Mouse (Mus musculus) G1E (cell line): Measurements from ENCODE around the gene Fdx1l. TPM values are rescaled to one million over a fixed set of nuclear protein-coding genes. Genes with fewer than 3 reads are reported as not detected.

Experiments used
- ATAC-seq: 2 replicates; pipeline ENCODE4 v1.8.0; 2016; ENCODE audit warnings: mild to moderate bottlenecking; ENCODE audit not compliant: insufficient number of reproducible peaks, poor library complexity, low FRiP score, severe bottlenecking; ENCODE audit errors: extremely low read depth
- DNase-seq: peaks from one replicate; pipeline ENCODE4 v3.0.0; 2012; ENCODE audit warnings: low spot score
- H3K27me3 ChIP-seq: 2 replicates; pipeline ENCODE4 v1.6.1; 2012; ENCODE audit warnings: mild to moderate bottlenecking, low read length, inconsistent platforms; ENCODE audit not compliant: insufficient read depth
- H3K36me3 ChIP-seq: replicated peaks from 2 replicates; pipeline ENCODE3; 2012; ENCODE audit warnings: mild to moderate bottlenecking, inconsistent platforms
- H3K4me1 ChIP-seq: 2 replicates; pipeline ENCODE4 v1.6.1; 2012; ENCODE audit warnings: low read depth, low read length, inconsistent platforms, mixed read lengths; ENCODE audit not compliant: insufficient read depth
- H3K4me3 ChIP-seq: 2 replicates; pipeline ENCODE4 v1.5.1; 2012; ENCODE audit warnings: low read depth, mild to moderate bottlenecking, inconsistent platforms, low read length, moderate library complexity, mixed read lengths
- H3K9me3 ChIP-seq: replicated peaks from 2 replicates; pipeline ENCODE4 v1.6.1; 2012; ENCODE audit warnings: inconsistent platforms
- CTCF ChIP-seq: IDR thresholded peaks from 2 replicates; pipeline ENCODE4 v1.5.1; 2012; ENCODE audit warnings: low read depth, low read length, inconsistent platforms, mixed read lengths
- GATA1 ChIP-seq: IDR thresholded peaks from 2 replicates; pipeline ENCODE4 v1.6.1; 2012; ENCODE audit warnings: borderline replicate concordance, low read length, inconsistent platforms, mixed read lengths
- GATA2 ChIP-seq: IDR thresholded peaks from 2 replicates; pipeline ENCODE4 v1.6.1; 2012; ENCODE audit warnings: low read depth, low read length, inconsistent platforms, borderline replicate concordance
- POLR2AphosphoS5 ChIP-seq: IDR thresholded peaks from 2 replicates; pipeline ENCODE4 v1.6.1; 2012; ENCODE audit warnings: low read depth, low read length, inconsistent platforms; ENCODE audit not compliant: insufficient replicate concordance
- TAL1 ChIP-seq: conservative IDR thresholded peaks from 2 replicates; pipeline ENCODE4 v1.6.1; 2012; ENCODE audit warnings: low read depth, low read length, inconsistent platforms, mixed read lengths
- polyA plus RNA-seq: library from polyadenylated mRNA; stranded (reverse); fragments of >175 nt; gene quantifications from 2 replicates; pipeline ENCODE4 v1.2.3, GENCODE M21; 2012
- total RNA-seq, 2 experiments: library from RNA; stranded (forward) in 1 of 2; stranded (reverse) in 1 of 2; fragments of 200-1000 nt in 1 of 2; fragments of >200 nt in 1 of 2; fragmentation: Nextera tagmentation in 1 of 2; gene quantifications; 2 replicates each; pipeline ENCODE4 v1.2.3; 2014 to 2017

Gene Fdx1l
- total and polyA plus RNA-seq, 3 experiments = 30.6 to 56.1 (median 52.4) TPM

- TF ChIP-seq CTCF = no peak
- TF ChIP-seq TAL1 = no peak
- TF ChIP-seq GATA1 = no peak
- TF ChIP-seq GATA2 = no peak
- TF ChIP-seq POLR2AphosphoS5 = no peak
- no peak overlapping the region for H3K4me3 ChIP-seq
- H3K4me1 ChIP-seq = peaks cover 57% of the 10 kb centered on the region
- ATAC-seq (no peak), DNase-seq (no peak)
- peaks cover 10% of the 10 kb centered on the region; the same call in 1 of the 2 replicates for H3K27me3 ChIP-seq
- no peaks in the 10 kb centered on the region for H3K9me3 ChIP-seq
- peaks cover 5% of the 10 kb centered on the region for H3K36me3 ChIP-seq
Observed at GRCm38 (mm10) chr9:21036161-21036560, 37.3 kb downstream of the Fdx1l start.

GRCm38 (mm10) chr9:21035586-21035985, 37.8 kb downstream of the Fdx1l start:
- Histone ChIP-seq H3K4me3 (no peak overlapping the region), H3K4me1 (peaks cover 55% of the 10 kb centered on the region)
- ATAC-seq = no peak

GRCm38 (mm10) chr9:21034481-21035085, 38.8 kb downstream of the Fdx1l start:
- H3K4me1 ChIP-seq = peaks cover 54% of the 10 kb centered on the region
- peaks cover 10% of the 10 kb centered on the region; the same call in 1 of the 2 replicates for H3K27me3 ChIP-seq
- TF ChIP-seq TAL1 = no peak
- TF ChIP-seq GATA2 = no peak
- TF ChIP-seq POLR2AphosphoS5 = no peak
- no peak for TF ChIP-seq GATA1
- TF ChIP-seq CTCF = no peak
- H3K9me3 ChIP-seq = no peaks in the 10 kb centered on the region
- peaks cover 5% of the 10 kb centered on the region for H3K36me3 ChIP-seq
- ATAC-seq (no peak), DNase-seq (no peak)
- H3K4me3 ChIP-seq = no peak overlapping the region

More at GRCm38 (mm10) chr9:21035586-21035985, 37.8 kb downstream of the Fdx1l start:
- TF ChIP-seq TAL1 (no peak), GATA1 (no peak), GATA2 (no peak), POLR2AphosphoS5 (no peak), CTCF (no peak)
- peaks cover 5% of the 10 kb centered on the region for H3K36me3 ChIP-seq
- H3K9me3 ChIP-seq = no peaks in the 10 kb centered on the region
- DNase-seq = no peak
- H3K27me3 ChIP-seq = peaks cover 10% of the 10 kb centered on the region; the same call in 1 of the 2 replicates

- peak overlapping the region; percentile 77 for H3K4me3 ChIP-seq
- no peak for TF ChIP-seq TAL1
- no peak for TF ChIP-seq GATA1
- no peak for TF ChIP-seq POLR2AphosphoS5
- no peaks in the 10 kb centered on the region for H3K9me3 ChIP-seq
- H3K36me3 ChIP-seq = peaks cover 12% of the 10 kb centered on the region
- peaks cover 10% of the 10 kb centered on the region; the same call in 1 of the 2 replicates for H3K27me3 ChIP-seq
- peaks cover 59% of the 10 kb centered on the region for H3K4me1 ChIP-seq
- ATAC-seq (peak; percentile 42; the same call in 1 of the 2 replicates), DNase-seq (peak; percentile 77)
Observed at GRCm38 (mm10) chr9:21033136-21033535, 40.3 kb downstream of the Fdx1l start.

GRCm38 (mm10) chr9:21032491-21032890, 40.9 kb downstream of the Fdx1l start:
- H3K4me1 ChIP-seq = peaks cover 66% of the 10 kb centered on the region
- peaks cover 10% of the 10 kb centered on the region; the same call in 1 of the 2 replicates for H3K27me3 ChIP-seq
- H3K4me3 ChIP-seq = peak overlapping the region; percentile 77
- DNase-seq (no peak), ATAC-seq (no peak)
- peaks cover 19% of the 10 kb centered on the region for H3K36me3 ChIP-seq
- no peaks in the 10 kb centered on the region for H3K9me3 ChIP-seq
- TF ChIP-seq POLR2AphosphoS5 (no peak), CTCF (no peak), GATA2 (no peak), GATA1 (no peak), TAL1 (no peak)

GRCm38 (mm10) chr9:21031896-21032351, 41.5 kb downstream of the Fdx1l start, which contains the start of gene Icam5:
Gene Icam5 (plus strand): TSS chr9:21032073.
- Histone ChIP-seq H3K9me3 (no peaks in the 10 kb centered on the region), H3K4me3 (peak within 1 kb of the TSS; percentile 77), H3K36me3 (peaks cover 24% of the 10 kb centered on the region), H3K27me3 (peaks cover 10% of the 10 kb centered on the region; the same call in 1 of the 2 replicates), H3K4me1 (peaks cover 71% of the 10 kb centered on the region)
- DNase-seq (no peak), ATAC-seq (no peak)
- TF ChIP-seq POLR2AphosphoS5 (no peak), GATA1 (no peak)
